Mouse (Mus musculus) bone marrow macrophage, adult 2 months (primary cell): ENCODE measurements around the gene Ror1.

ENCODE experiments used
- CTCF ChIP-seq: IDR thresholded peaks from 2 replicates; pipeline ENCODE4 v1.5.1; 2012; ENCODE audit warnings: low read depth, mild to moderate bottlenecking, low read length, moderate library complexity
- POLR2A ChIP-seq: IDR thresholded peaks from 2 replicates; pipeline ENCODE4 v1.6.1; 2012; ENCODE audit warnings: mild to moderate bottlenecking, low read depth, low read length, borderline replicate concordance

DNA sequence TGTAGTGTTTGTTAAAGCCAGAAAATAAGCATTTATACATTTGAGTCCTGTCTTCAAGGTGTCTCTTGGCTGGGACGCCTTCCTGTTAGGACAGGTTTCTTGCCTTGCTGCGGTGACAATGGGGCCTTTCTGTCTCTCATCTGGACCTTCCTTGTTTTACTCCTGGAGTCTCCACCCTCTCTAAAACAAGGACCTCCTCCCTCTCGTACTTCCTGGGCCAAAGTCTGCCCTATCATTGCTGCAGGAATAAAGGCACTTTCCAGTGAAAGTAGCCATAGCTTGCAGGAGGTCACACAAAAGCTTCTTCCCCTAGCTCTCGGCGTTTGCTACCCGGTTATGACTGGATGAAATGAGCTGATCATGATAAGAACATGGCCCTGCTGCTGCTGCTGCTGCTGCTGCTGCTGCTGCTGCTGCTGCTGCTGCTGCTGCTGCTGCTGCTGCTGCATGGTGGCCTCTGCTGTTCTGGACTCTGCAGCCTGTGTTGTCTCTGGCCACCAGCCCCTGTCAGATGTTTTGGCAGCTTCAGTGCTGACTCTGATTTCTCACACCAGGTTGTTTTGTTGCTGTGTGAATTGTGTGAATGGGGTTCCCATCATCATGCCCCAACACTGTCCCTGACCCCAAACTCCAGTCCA, 92.1 kb downstream of the Ror1 start:
- TF ChIP-seq CTCF = no peak
- no peak for TF ChIP-seq POLR2A
